Mouse (Mus musculus): ENCODE measurements around the gene Tbcd. TPM values are rescaled to one million over a fixed set of nuclear protein-coding genes. Genes with fewer than 3 reads are reported as not detected.

The Tbcd gene
- polyA plus RNA-seq, 1 experiment from 2014 or later: 58.4 TPM

DNA sequence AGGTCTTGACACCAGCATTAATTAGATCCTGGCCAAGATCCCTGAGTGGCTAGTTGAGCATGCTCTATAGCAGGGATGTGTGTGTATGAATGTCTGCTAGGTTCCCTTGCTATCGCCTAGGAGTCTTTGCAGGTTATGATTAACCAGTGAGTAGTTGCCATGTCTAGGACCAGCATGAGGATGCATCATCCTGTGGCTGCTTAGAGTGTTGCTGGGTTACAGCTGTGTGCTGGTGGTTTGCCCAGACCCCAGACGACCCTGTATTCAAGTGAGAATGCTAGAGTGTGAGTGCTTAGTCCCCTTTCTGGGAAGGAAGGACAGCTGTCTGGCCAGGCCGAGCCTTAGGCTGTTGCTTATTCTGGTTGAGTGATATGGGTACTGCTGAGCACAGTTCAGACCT lies 106.8 kb downstream of the Tbcd start:
- Histone ChIP-seq H3K9me3 (no peaks in the 10 kb centered on the region), H3K27me3 (no peaks in the 10 kb centered on the region), H3K36me3 (peaks cover 15% of the 10 kb centered on the region), H3K9ac (no peak overlapping the region), H3K4me3 (no peak overlapping the region), H3K4me1 (replicated peaks) (no peaks in the 10 kb centered on the region), H3K27ac (replicated peaks) (no peak overlapping the region), H3K4me2 (no peak overlapping the region)
- 88% methylated on average over 3 of the region's 3 CpGs for WGBS
- no peak for ATAC-seq (ENCODE audit: low read depth)

DNA sequence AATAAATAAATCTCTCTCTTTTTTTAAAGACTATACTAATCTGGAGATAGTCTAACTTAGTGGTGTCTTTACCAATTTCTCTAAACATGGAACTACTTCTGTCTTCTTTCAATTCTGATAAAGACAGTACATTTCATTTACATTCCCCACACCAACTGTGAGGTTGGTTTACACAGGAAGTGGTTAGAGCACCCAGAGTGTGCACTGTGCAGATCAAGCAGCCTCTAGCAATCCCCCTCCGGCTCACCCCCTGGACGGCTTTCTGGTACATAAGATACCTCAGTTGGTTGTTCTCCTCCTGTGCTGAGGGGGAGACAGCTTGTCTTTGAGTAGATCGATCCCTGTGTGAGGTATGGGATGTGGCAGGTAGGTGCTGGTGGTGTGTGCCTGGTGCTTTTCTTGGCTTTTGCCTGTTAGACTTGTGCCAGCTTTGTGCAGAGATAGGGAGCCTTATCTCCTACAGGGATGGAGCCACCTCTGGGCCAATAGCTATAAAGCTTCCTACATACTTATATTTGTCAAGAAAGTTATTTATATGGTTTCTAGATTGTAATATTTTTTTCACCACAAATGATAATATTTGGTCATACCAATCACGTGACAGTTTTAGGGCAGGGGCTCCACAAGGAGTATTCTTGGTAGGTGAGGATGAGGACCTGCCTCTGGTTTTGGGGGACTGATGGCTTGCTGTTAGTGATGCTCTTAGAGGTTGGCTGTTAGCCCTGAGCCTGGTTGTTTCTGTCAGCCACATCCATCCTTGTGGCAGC lies 108.0 kb downstream of the Tbcd start:
- Histone ChIP-seq H3K9me3 (no peaks in the 10 kb centered on the region), H3K4me3 (no peak overlapping the region), H3K4me1 (replicated peaks) (no peaks in the 10 kb centered on the region), H3K27me3 (no peaks in the 10 kb centered on the region), H3K9ac (no peak overlapping the region), H3K4me2 (no peak overlapping the region), H3K36me3 (peaks cover 19% of the 10 kb centered on the region), H3K27ac (replicated peaks) (no peak overlapping the region)
- no peak for ATAC-seq (ENCODE audit: low read depth)
- 88% methylated on average over 4 of the region's 4 CpGs for whole genome bisulfite sequencing

DNA sequence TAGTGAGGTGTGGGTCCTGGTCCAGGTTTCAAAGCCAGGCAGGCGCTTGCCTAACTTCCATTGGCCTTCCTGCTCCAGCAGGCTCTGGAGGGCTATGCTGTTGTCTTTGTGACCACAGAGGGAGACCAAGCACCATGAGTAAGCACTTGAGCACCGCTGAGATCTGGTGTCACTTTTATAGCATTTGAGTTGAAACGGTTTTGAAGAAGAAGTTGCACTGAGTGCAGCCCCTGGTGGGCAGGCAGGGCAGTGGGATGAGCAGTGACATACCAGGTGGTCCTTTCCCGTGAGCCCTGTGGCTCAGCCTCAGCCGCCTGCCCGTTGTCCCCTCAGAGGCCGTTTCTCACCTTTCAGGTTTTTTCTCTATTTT lies 108.5 kb downstream of the Tbcd start:
- Histone ChIP-seq H3K4me3 (no peak overlapping the region), H3K9ac (no peak overlapping the region), H3K4me2 (no peak overlapping the region), H3K36me3 (peaks cover 25% of the 10 kb centered on the region), H3K9me3 (no peaks in the 10 kb centered on the region), H3K27me3 (no peaks in the 10 kb centered on the region), H3K4me1 (replicated peaks) (no peaks in the 10 kb centered on the region), H3K27ac (replicated peaks) (no peak overlapping the region)
- ATAC-seq (ENCODE audit: low read depth): no peak
- WGBS: 81% methylated on average over 7 of the region's 7 CpGs

DNA sequence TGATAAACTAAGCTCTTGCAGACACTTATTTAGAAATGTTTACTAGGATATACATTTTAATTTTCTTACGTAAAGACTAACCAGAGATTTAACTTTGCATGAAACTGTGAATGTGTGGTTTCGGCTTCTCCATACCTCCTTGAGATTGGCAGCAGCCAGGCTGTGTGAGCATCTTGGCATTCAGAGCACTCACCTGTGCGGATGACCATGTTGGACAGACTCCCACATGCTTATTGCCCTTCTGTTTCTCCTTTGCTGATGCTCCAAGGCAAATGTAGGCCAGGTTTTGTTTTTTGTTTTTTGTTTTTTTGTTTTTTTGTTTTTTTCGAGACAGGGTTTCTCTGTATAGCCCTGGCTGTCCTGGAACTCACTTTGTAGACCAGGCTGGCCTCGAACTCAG lies 111.6 kb downstream of the Tbcd start:
- no peaks in the 10 kb centered on the region for H3K9me3 ChIP-seq
- WGBS: 97% methylated on average over 5 of the region's 5 CpGs
- H3K36me3 ChIP-seq: peaks cover 11% of the 10 kb centered on the region
- H3K27me3 ChIP-seq: no peaks in the 10 kb centered on the region
- no peak overlapping the region for H3K4me3 ChIP-seq
- H3K9ac ChIP-seq: no peak overlapping the region
- no peak overlapping the region for H3K27ac ChIP-seq (replicated peaks)
- no peak overlapping the region for H3K4me2 ChIP-seq
- no peaks in the 10 kb centered on the region for H3K4me1 ChIP-seq (replicated peaks)
- ATAC-seq (ENCODE audit: low read depth): no peak

DNA sequence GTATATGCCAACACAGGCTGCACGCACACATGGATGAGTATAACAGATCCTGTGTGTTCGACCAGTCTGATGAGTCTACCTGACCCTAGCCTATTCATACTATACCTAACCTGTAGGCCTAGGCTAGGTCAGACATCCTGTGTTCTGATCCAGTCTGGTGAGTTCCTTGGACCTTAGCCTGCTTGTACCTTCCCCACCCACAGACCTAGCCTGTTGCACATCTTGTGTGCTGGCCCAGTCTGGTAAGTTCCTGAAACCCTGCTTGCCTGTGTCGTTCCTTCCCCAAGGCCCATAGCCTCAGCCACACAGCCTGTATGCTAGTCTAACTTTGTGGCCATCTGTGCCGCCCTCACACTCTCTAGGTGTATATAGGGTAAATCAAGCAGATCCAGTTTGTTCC lies 112.5 kb downstream of the Tbcd start:
- H3K4me3 ChIP-seq: no peak overlapping the region
- no peak overlapping the region for H3K4me2 ChIP-seq
- no peaks in the 10 kb centered on the region for H3K9me3 ChIP-seq
- WGBS: 95% methylated on average over 4 of the region's 4 CpGs
- peaks cover 11% of the 10 kb centered on the region for H3K36me3 ChIP-seq
- H3K27me3 ChIP-seq: no peaks in the 10 kb centered on the region
- no peak overlapping the region for H3K27ac ChIP-seq (replicated peaks)
- H3K4me1 ChIP-seq (replicated peaks): no peaks in the 10 kb centered on the region
- no peak overlapping the region for H3K9ac ChIP-seq
- ATAC-seq (ENCODE audit: low read depth): no peak

DNA sequence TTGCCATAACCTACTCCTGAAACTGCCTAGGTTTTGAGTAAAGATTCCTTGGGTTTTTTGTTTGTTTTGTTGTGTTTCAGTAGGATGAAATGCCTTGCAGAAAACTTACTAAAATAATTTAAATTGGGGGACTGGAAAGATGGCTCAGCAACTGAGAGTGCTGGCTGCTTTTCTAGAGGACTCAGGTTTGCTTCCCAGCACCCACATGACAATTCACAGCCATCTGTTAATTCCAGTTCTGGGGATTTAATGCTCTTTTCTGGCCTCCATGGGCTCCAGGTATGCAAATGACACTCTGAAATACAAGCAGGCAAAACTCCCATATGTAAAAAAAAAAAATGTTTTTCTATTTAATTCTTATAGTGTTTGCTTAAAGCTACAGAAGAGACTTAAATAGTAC lies 130.1 kb downstream of the Tbcd start:
- H3K4me3 ChIP-seq: no peak overlapping the region
- H3K4me2 ChIP-seq: no peak overlapping the region
- no peaks in the 10 kb centered on the region for H3K9me3 ChIP-seq
- no peaks in the 10 kb centered on the region for H3K4me1 ChIP-seq (replicated peaks)
- H3K27me3 ChIP-seq: no peaks in the 10 kb centered on the region
- no peak overlapping the region for H3K27ac ChIP-seq (replicated peaks)
- ATAC-seq (ENCODE audit: low read depth): no peak
- H3K36me3 ChIP-seq: peaks cover 43% of the 10 kb centered on the region
- H3K9ac ChIP-seq: no peak overlapping the region

DNA sequence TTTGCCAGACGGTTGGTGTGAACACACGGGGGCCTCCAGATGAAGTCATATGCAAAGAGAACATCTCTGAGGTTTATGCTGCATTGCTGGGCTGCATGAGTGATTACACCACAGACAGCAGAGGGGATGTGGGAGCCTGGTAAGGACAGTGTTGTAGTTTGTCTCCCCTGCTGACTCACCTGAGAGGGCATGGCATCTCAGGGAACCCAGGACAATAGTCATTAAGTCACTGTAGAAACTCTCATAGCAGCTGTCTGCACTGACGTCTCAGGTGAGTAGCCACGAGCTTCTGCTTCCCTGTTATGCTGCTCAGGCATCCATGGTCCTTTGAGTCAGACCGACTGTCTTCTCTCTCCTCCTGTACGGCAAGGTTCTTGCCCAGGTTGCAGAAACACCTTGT lies 145.5 kb downstream of the Tbcd start:
- Histone ChIP-seq H3K9ac (no peak overlapping the region), H3K4me1 (replicated peaks) (no peaks in the 10 kb centered on the region), H3K27ac (replicated peaks) (no peak overlapping the region), H3K4me3 (no peak overlapping the region), H3K9me3 (no peaks in the 10 kb centered on the region), H3K36me3 (peaks cover 74% of the 10 kb centered on the region), H3K27me3 (no peaks in the 10 kb centered on the region), H3K4me2 (no peak overlapping the region)
- no peak for ATAC-seq (ENCODE audit: low read depth)
- WGBS: 89% methylated on average over 6 of the region's 6 CpGs

DNA sequence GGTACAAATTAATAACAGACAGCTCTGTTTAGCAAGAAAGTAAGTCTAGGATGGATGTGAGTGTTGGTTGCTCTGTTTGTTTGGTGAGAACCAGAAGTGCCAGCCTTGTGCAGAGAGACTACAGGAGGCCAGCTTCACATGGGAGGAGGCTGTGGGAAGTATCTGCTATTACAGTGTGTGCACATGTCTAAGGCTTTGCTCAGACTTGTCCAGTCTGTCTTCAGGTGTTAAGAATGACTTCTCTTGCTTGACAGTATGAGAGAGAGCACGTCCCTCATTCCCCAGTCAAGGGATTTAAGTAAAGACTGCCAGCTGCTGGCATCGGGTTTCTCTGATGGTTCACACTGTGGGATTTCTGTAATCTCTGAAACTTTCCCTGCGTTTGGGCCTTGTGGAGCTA lies 149.7 kb downstream of the Tbcd start:
- no peak for ATAC-seq (ENCODE audit: low read depth)
- no peak overlapping the region for H3K4me2 ChIP-seq
- 95% methylated on average over 3 of the region's 3 CpGs for WGBS
- H3K36me3 ChIP-seq: peaks cover 82% of the 10 kb centered on the region
- no peak overlapping the region for H3K4me3 ChIP-seq
- H3K4me1 ChIP-seq (replicated peaks): no peaks in the 10 kb centered on the region
- no peak overlapping the region for H3K9ac ChIP-seq
- H3K9me3 ChIP-seq: no peaks in the 10 kb centered on the region
- H3K27me3 ChIP-seq: no peaks in the 10 kb centered on the region
- H3K27ac ChIP-seq (replicated peaks): no peak overlapping the region

DNA sequence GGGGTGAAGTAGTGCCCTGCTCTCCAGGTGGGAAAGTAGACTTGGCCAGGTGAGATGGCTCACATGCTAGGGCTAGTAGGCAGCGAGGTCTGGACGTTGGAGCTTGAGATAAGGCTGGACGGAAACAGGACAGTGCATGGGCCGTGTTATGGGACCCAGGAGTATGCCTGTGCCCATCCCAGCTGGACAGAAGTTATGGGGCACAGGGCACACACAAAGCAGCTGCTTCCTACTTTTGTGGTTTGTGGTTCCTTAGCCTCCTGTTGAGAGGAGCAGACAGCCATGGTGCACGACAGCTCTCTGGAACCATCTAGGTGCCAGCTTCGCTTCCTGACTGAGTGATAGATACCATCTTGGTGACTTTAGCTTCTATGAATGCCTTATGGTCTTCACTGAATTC lies 153.9 kb downstream of the Tbcd start:
- no peak overlapping the region for H3K9ac ChIP-seq
- H3K9me3 ChIP-seq: no peaks in the 10 kb centered on the region
- no peak overlapping the region for H3K27ac ChIP-seq (replicated peaks)
- no peak for ATAC-seq (ENCODE audit: low read depth)
- H3K4me3 ChIP-seq: no peak overlapping the region
- H3K27me3 ChIP-seq: no peaks in the 10 kb centered on the region
- no peaks in the 10 kb centered on the region for H3K4me1 ChIP-seq (replicated peaks)
- H3K36me3 ChIP-seq: peaks cover 88% of the 10 kb centered on the region
- 93% methylated on average over 6 of the region's 6 CpGs for WGBS
- no peak overlapping the region for H3K4me2 ChIP-seq

DNA sequence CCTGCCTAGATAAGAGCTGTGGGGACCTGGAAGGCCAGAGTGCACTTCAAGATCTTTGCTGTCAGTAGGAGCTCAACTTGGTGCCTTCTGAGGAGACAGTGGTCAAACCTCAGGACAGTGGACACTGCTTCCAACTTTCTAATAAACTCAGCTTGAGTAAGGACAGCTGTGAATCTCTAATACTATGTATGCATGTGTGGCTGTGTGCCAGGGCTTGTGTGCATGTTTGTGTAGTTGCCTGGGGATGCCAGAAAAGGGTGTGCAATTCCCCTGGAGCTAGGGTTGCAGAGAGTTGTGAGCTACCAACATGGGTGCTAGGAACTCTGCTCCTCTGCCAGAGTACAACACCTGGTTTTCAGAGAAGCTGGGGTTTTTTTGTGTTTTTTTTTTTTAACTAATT lies 159.2 kb downstream of the Tbcd start:
- Histone ChIP-seq H3K36me3 (peaks cover 73% of the 10 kb centered on the region), H3K27me3 (no peaks in the 10 kb centered on the region), H3K27ac (replicated peaks) (no peak overlapping the region), H3K9me3 (no peaks in the 10 kb centered on the region; the same call in 1 of the 2 replicates), H3K4me1 (replicated peaks) (no peaks in the 10 kb centered on the region), H3K4me2 (no peak overlapping the region), H3K9ac (no peak overlapping the region), H3K4me3 (no peak overlapping the region)
- no peak for ATAC-seq (ENCODE audit: low read depth)

DNA sequence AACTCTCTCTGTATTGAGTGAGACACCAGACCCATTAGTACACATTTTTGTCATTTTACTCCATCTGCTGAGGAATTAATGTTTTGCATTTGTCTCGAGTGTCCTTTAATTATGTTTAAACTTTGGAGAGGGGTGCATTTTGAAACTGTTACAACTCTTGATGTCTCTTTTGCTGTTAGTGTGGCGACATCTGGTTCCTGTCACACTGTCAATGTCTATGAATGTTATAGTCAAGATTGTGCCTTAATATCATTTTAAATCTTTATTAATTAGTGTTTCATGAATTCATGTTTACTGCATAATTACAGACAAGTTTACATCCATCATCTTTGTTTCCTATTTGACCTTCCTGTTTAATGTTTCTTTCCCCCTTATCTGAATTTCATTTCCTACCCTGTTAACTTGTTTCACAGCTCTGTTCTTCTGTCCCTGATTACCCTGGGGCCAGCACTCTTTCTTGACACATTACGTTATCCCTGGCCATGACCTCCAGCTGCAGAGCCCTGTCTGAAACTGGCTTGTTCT lies 164.3 kb downstream of the Tbcd start:
- ATAC-seq (ENCODE audit: low read depth): no peak
- H3K9ac ChIP-seq: no peak overlapping the region
- H3K9me3 ChIP-seq: no peaks in the 10 kb centered on the region; the same call in 1 of the 2 replicates
- no peak overlapping the region for H3K4me3 ChIP-seq
- WGBS: 88% methylated on average over 3 of the region's 3 CpGs
- no peak overlapping the region for H3K4me2 ChIP-seq
- H3K27ac ChIP-seq (replicated peaks): no peak overlapping the region
- H3K27me3 ChIP-seq: no peaks in the 10 kb centered on the region
- H3K4me1 ChIP-seq (replicated peaks): no peaks in the 10 kb centered on the region
- H3K36me3 ChIP-seq: peaks cover 80% of the 10 kb centered on the region

DNA sequence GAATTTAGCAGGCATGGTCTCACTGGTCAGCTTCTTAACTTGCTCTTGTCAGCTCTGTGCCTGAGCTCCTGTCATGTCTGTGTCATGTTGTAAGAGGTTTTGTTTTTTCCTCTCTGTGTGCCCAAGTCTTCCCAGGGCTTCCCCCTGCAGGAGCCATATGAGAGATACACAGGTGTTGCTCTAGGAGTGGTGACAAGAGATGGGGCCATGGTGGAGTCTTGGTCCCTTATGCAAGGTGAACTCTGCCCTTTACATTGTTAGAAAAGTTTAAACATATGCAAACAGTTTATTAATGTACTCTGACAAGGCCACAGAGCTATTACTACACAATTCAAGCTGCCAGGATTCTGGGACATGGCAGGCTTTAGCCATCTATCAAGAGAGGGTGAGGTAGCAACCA lies 164.8 kb downstream of the Tbcd start:
- Histone ChIP-seq H3K4me1 (replicated peaks) (no peaks in the 10 kb centered on the region), H3K27ac (replicated peaks) (no peak overlapping the region), H3K9me3 (no peaks in the 10 kb centered on the region; the same call in 1 of the 2 replicates), H3K4me3 (no peak overlapping the region), H3K9ac (no peak overlapping the region), H3K4me2 (no peak overlapping the region), H3K36me3 (peaks cover 80% of the 10 kb centered on the region), H3K27me3 (no peaks in the 10 kb centered on the region)
- no peak for ATAC-seq (ENCODE audit: low read depth)

DNA sequence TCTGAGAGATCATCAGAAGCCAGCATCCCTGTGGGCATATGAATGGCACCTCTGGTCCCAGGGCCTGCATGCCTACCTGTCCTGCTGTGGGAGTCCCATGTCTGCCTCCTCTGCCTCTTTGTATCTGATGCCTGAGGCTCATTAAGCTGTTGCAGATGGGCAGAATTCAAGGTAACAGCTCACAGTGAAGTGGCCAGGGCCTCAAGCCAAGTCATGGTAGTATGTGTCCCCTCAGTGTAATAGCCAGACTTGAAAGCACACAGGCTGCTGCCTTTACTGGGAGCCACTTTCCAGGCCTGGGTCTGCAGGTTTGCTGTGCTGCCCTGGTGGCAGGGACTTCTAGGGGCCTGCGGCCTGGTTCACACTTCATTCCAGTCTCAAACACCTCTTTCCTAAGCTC lies 165.6 kb downstream of the Tbcd start:
- 96% methylated on average over 1 of the region's 1 CpGs for WGBS
- no peak for ATAC-seq (ENCODE audit: low read depth)

More for the DNA sequence above, 165.6 kb downstream of the Tbcd start:
- H3K4me1 ChIP-seq (replicated peaks): no peaks in the 10 kb centered on the region
- no peak overlapping the region for H3K27ac ChIP-seq (replicated peaks)
- H3K4me3 ChIP-seq: no peak overlapping the region
- peaks cover 86% of the 10 kb centered on the region for H3K36me3 ChIP-seq
- no peak overlapping the region for H3K4me2 ChIP-seq
- no peaks in the 10 kb centered on the region; the same call in 1 of the 2 replicates for H3K9me3 ChIP-seq
- H3K9ac ChIP-seq: no peak overlapping the region
- no peaks in the 10 kb centered on the region for H3K27me3 ChIP-seq

Measured in neural tube, embryonic 13.5 days (tissue).